Mouse (Mus musculus): Measurements from ENCODE around the gene Prkag2. TPM values are rescaled to one million over a fixed set of nuclear protein-coding genes. Genes with fewer than 3 reads are reported as not detected.

Prkag2 gene
- polyA plus RNA-seq, 1 experiment from 2014 or later = 109 TPM

- 85% methylated on average over 10 of the region's 10 CpGs for WGBS
- no peak overlapping the region for H3K9ac ChIP-seq (replicated peaks; ENCODE audit: low read depth, low read length)
- no peak overlapping the region for H3K27ac ChIP-seq (ENCODE audit: low read length)
- no peak overlapping the region for H3K4me2 ChIP-seq (ENCODE audit: low read length)
- no peak for ATAC-seq
- no peaks in the 10 kb centered on the region for H3K9me3 ChIP-seq (ENCODE audit: control insufficient read depth, low read length)
- no peaks in the 10 kb centered on the region for H3K36me3 ChIP-seq (ENCODE audit: control insufficient read depth, insufficient read depth)
- no peaks in the 10 kb centered on the region for H3K4me1 ChIP-seq (replicated peaks; ENCODE audit: control insufficient read depth, insufficient read depth, low read length)
- no peak overlapping the region for H3K4me3 ChIP-seq (replicated peaks; ENCODE audit: low read length)
- H3K27me3 ChIP-seq (replicated peaks; ENCODE audit: control insufficient read depth, insufficient read depth, low read length) = no peaks in the 10 kb centered on the region
These were observed 168.8 kb downstream of the Prkag2 start for GRCm38 (mm10) chr5:24931578-24932185.

DNA sequence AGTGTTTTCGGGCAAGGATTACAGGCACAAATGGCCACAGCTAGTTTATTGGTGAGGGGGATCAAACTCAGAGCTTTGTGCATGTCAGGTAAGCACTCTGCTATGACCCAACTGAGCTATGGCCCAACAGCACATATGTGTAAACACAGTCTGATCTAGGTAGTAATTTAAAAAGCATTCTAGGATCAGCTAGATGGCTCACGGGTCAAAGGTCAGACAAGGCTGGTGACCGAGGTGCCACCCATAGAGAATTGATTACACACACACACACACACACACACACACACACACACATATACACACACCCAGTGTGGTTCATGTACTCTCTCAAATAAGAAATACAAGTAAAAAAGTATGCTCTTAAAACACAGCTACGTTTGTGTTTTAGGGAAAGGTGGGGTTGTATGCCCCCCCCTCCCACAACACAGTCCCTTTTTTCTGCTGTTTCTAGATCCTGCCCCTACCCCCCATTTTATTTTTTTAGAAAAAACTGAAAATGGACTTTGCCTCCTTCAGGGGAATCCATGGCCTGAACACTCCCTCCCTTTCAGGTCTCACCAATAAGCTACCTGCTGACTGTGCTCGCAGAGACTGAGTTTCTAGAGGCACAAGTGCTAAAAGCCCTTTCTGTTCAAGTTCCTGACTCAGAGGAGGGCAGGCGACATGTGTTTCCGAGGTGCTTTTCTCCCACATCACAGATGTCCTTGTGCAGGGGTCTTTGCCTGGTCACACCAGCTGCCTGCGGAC lies 169.4 kb downstream of the Prkag2 start:
- Histone ChIP-seq H3K4me2 (ENCODE audit: low read length) (no peak overlapping the region), H3K27ac (ENCODE audit: low read length) (no peak overlapping the region), H3K9me3 (ENCODE audit: control insufficient read depth, low read length) (no peaks in the 10 kb centered on the region), H3K9ac (replicated peaks; ENCODE audit: low read depth, low read length) (no peak overlapping the region), H3K4me1 (replicated peaks; ENCODE audit: control insufficient read depth, insufficient read depth, low read length) (no peaks in the 10 kb centered on the region), H3K36me3 (ENCODE audit: control insufficient read depth, insufficient read depth) (no peaks in the 10 kb centered on the region), H3K4me3 (replicated peaks; ENCODE audit: low read length) (no peak overlapping the region), H3K27me3 (replicated peaks; ENCODE audit: control insufficient read depth, insufficient read depth, low read length) (no peaks in the 10 kb centered on the region)
- 85% methylated on average over 8 of the region's 8 CpGs for WGBS
- ATAC-seq = no peak

- H3K4me2 ChIP-seq (ENCODE audit: low read length) = no peak overlapping the region
- H3K4me1 ChIP-seq (replicated peaks; ENCODE audit: control insufficient read depth, insufficient read depth, low read length) = no peaks in the 10 kb centered on the region
- 95% methylated on average over 4 of the region's 4 CpGs for WGBS
- H3K27ac ChIP-seq (ENCODE audit: low read length) = no peak overlapping the region
- no peaks in the 10 kb centered on the region for H3K27me3 ChIP-seq (replicated peaks; ENCODE audit: control insufficient read depth, insufficient read depth, low read length)
- ATAC-seq = no peak
- H3K9me3 ChIP-seq (ENCODE audit: control insufficient read depth, low read length) = no peaks in the 10 kb centered on the region
- H3K36me3 ChIP-seq (ENCODE audit: control insufficient read depth, insufficient read depth) = no peaks in the 10 kb centered on the region
- H3K9ac ChIP-seq (replicated peaks; ENCODE audit: low read depth, low read length) = no peak overlapping the region
- H3K4me3 ChIP-seq (replicated peaks; ENCODE audit: low read length) = no peak overlapping the region
These were observed 171.6 kb downstream of the Prkag2 start for GRCm38 (mm10) chr5:24928816-24929215.

DNA sequence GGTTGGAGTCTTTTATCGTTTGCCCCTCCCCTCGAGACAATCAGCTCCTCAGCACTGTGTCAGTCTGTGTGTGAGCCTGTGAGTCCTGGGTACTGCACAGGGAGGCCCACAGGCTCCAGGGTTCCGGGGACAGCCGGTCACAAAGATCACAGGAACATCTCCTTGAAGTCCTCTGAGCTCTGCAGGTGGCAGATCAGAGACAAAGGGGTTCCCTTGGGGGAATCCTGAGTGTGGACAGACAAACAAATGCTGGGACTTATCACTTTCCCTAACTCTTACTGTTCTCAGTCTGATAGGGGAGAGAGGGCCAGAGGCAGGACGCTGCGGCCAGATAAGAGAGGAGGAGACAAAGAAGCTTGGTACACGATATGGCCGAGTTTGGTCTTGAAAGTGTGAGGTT lies 172.7 kb downstream of the Prkag2 start:
- Histone ChIP-seq H3K9me3 (ENCODE audit: control insufficient read depth, low read length) (no peaks in the 10 kb centered on the region), H3K4me2 (ENCODE audit: low read length) (no peak overlapping the region), H3K27me3 (replicated peaks; ENCODE audit: control insufficient read depth, insufficient read depth, low read length) (no peaks in the 10 kb centered on the region), H3K27ac (ENCODE audit: low read length) (no peak overlapping the region), H3K9ac (replicated peaks; ENCODE audit: low read depth, low read length) (no peak overlapping the region), H3K36me3 (ENCODE audit: control insufficient read depth, insufficient read depth) (no peaks in the 10 kb centered on the region), H3K4me3 (replicated peaks; ENCODE audit: low read length) (no peak overlapping the region), H3K4me1 (replicated peaks; ENCODE audit: control insufficient read depth, insufficient read depth, low read length) (no peaks in the 10 kb centered on the region)
- no peak for ATAC-seq
- WGBS = 14% methylated on average over 8 of the region's 8 CpGs

DNA sequence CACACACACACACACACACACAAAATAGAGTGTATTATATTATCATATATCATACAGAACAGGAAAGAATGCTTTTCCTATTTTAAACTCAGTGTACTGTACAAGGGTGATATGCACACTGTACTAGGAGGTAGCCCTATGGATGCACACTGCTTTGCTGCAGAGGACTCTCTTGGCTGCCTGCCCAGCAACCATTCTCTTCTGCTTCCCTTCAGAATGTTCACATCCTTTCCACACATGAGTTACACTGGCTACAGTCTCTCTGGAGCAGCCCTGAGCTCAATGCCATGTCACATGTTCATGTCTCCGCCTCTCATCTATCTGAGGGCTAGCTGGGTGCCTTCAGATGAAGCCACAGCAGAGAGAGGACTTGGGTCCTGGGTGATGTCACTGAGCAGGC lies 181.3 kb downstream of the Prkag2 start:
- Histone ChIP-seq H3K4me1 (replicated peaks; ENCODE audit: control insufficient read depth, insufficient read depth, low read length) (no peaks in the 10 kb centered on the region), H3K4me2 (ENCODE audit: low read length) (no peak overlapping the region), H3K27me3 (replicated peaks; ENCODE audit: control insufficient read depth, insufficient read depth, low read length) (no peaks in the 10 kb centered on the region), H3K9me3 (ENCODE audit: control insufficient read depth, low read length) (no peaks in the 10 kb centered on the region), H3K9ac (replicated peaks; ENCODE audit: low read depth, low read length) (no peak overlapping the region), H3K27ac (ENCODE audit: low read length) (no peak overlapping the region), H3K4me3 (replicated peaks; ENCODE audit: low read length) (no peak overlapping the region), H3K36me3 (ENCODE audit: control insufficient read depth, insufficient read depth) (no peaks in the 10 kb centered on the region)
- 76% methylated on average over 1 of the region's 1 CpGs for WGBS
- no peak for ATAC-seq

DNA sequence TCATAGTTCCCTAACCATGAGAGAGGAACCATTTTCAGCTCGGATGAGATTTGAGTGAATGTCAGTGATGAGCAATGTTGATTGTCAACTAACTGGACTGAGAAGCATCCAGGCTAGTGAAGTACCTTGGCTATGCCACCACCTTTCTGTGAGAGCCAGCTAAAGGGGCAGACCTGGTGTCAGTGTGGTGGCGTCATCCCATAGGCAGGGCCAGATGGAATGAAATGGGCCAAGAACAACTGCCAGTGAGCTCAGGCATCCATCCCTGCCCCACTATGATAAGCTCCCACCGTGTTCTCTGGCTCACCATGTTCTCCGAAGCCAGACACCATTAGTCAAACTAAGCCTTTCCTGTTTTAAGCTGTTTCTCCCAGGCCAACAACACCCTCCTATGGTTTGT lies 183.9 kb downstream of the Prkag2 start:
- WGBS = 85% methylated on average over 4 of the region's 4 CpGs
- no peaks in the 10 kb centered on the region for H3K9me3 ChIP-seq (ENCODE audit: control insufficient read depth, low read length)
- no peak overlapping the region for H3K4me3 ChIP-seq (replicated peaks; ENCODE audit: low read length)

GRCm38 (mm10) chr5:24915119-24915518 lies 185.3 kb downstream of the Prkag2 start:
- H3K4me1 ChIP-seq (replicated peaks; ENCODE audit: control insufficient read depth, insufficient read depth, low read length) = no peaks in the 10 kb centered on the region
- H3K4me3 ChIP-seq (replicated peaks; ENCODE audit: low read length) = no peak overlapping the region
- no peak overlapping the region for H3K4me2 ChIP-seq (ENCODE audit: low read length)
- WGBS = 68% methylated on average over 5 of the region's 5 CpGs
- no peak for ATAC-seq
- H3K9me3 ChIP-seq (ENCODE audit: control insufficient read depth, low read length) = no peaks in the 10 kb centered on the region
- H3K27ac ChIP-seq (ENCODE audit: low read length) = no peak overlapping the region
- H3K9ac ChIP-seq (replicated peaks; ENCODE audit: low read depth, low read length) = no peak overlapping the region
- H3K27me3 ChIP-seq (replicated peaks; ENCODE audit: control insufficient read depth, insufficient read depth, low read length) = no peaks in the 10 kb centered on the region
- H3K36me3 ChIP-seq (ENCODE audit: control insufficient read depth, insufficient read depth) = no peaks in the 10 kb centered on the region

More for the DNA sequence above, 183.9 kb downstream of the Prkag2 start:
- ATAC-seq = no peak
- Histone ChIP-seq H3K27ac (ENCODE audit: low read length) (no peak overlapping the region), H3K36me3 (ENCODE audit: control insufficient read depth, insufficient read depth) (no peaks in the 10 kb centered on the region), H3K4me2 (ENCODE audit: low read length) (no peak overlapping the region), H3K4me1 (replicated peaks; ENCODE audit: control insufficient read depth, insufficient read depth, low read length) (no peaks in the 10 kb centered on the region), H3K9ac (replicated peaks; ENCODE audit: low read depth, low read length) (no peak overlapping the region), H3K27me3 (replicated peaks; ENCODE audit: control insufficient read depth, insufficient read depth, low read length) (no peaks in the 10 kb centered on the region)

DNA sequence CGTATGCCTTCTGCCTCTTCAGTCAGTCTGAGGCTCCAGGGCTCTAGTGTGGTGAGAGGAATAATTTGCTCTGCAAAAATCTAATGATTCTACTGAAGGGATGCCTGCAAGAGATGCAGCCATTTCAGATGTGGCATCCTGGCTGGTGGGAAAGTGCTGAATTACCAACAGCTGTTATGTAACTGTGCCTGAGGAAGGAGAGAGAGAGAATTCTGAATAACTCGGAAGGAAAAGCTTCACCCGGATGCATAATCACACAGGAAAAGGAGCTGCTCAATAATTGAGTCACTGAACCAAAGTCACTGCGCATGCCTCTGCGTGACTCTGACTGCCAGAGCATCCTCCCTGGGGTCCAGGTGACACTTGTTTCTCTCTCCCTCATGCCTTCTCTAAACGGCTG lies 186.8 kb downstream of the Prkag2 start:
- H3K4me2 ChIP-seq (ENCODE audit: low read length) = no peak overlapping the region
- 75% methylated on average over 6 of the region's 6 CpGs for WGBS
- ATAC-seq = no peak
- H3K4me1 ChIP-seq (replicated peaks; ENCODE audit: control insufficient read depth, insufficient read depth, low read length) = no peaks in the 10 kb centered on the region
- H3K27me3 ChIP-seq (replicated peaks; ENCODE audit: control insufficient read depth, insufficient read depth, low read length) = no peaks in the 10 kb centered on the region
- no peaks in the 10 kb centered on the region for H3K36me3 ChIP-seq (ENCODE audit: control insufficient read depth, insufficient read depth)
- H3K27ac ChIP-seq (ENCODE audit: low read length) = no peak overlapping the region
- no peak overlapping the region for H3K4me3 ChIP-seq (replicated peaks; ENCODE audit: low read length)
- no peaks in the 10 kb centered on the region for H3K9me3 ChIP-seq (ENCODE audit: control insufficient read depth, low read length)
- no peak overlapping the region for H3K9ac ChIP-seq (replicated peaks; ENCODE audit: low read depth, low read length)

DNA sequence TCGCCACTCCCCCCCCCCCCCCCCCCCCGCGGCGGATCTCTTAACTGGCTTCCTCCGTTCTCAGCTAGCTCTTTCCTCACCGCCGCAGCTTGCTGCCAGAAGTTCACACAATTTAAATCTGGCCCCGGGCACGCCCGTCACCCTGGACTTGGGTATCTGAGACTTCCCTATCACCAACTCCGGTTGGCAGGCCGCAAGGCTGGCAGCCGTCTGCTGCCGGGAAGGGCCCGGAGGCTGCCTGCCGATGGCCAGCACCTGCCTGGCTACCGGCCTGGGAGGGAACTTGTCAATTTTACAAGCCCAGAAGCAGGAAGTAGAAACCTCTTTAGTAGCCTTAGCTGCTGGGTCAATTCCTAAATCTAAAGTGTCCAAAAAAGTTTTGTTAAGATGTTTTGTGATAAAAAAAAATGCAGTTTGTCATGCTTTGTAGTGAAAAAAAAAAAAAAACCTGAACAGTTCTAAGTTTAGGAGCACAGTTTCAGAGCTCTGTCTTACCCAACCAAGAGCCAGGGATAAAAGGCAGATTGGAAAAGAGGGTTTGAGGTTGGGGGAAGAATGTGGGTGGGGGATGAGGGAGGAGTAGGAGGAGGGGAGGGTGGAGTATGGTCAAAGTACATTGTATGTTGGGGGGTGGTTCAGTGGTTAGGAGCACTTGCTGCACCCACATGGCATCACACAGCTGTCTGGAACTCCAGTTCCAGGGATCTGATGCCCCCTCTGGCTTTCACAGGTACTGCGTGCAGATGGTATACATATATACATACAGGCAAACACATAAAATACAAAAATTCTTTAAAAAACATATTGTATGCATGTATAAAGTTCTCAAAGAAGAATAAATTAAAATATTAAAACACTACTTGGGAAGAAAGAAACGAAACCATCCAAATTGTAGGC lies 191.4 kb downstream of the Prkag2 start:
- Histone ChIP-seq H3K4me2 (ENCODE audit: low read length) (peak overlapping the region; percentile 79), H3K9ac (replicated peaks; ENCODE audit: low read depth, low read length) (peak overlapping the region; percentile 97), H3K4me1 (replicated peaks; ENCODE audit: control insufficient read depth, insufficient read depth, low read length) (peaks cover 23% of the 10 kb centered on the region), H3K9me3 (ENCODE audit: control insufficient read depth, low read length) (no peaks in the 10 kb centered on the region), H3K27me3 (replicated peaks; ENCODE audit: control insufficient read depth, insufficient read depth, low read length) (no peaks in the 10 kb centered on the region), H3K27ac (ENCODE audit: low read length) (peak overlapping the region; percentile 96), H3K4me3 (replicated peaks; ENCODE audit: low read length) (peak overlapping the region; percentile 94), H3K36me3 (ENCODE audit: control insufficient read depth, insufficient read depth) (no peaks in the 10 kb centered on the region)
- no peak for ATAC-seq
- 14% methylated on average over 14 of the region's 19 CpGs for WGBS

All from forebrain, embryonic 16.5 days (tissue).